Mouse (Mus musculus) embryonic facial prominence, embryonic 15.5 days (tissue): ENCODE data around the gene Alpk1. TPM values are rescaled to one million over a fixed set of nuclear protein-coding genes. Genes with fewer than 3 reads are reported as not detected.
A peak's percentile ranks its signal among the peaks of the same experiment; 100 is the strongest.

Source experiments
- ATAC-seq: fragments of 200-750 bp; cut with Nextera tagmentation; 2 replicates; pipeline ENCODE4 v1.8.0; 2017; ENCODE audit warnings: low read depth, moderate TSS enrichment; ENCODE audit not compliant: insufficient number of reproducible peaks, low FRiP score, low TSS enrichment
- H3K27ac ChIP-seq: fragments of 300-500 bp; sonication (generic); replicated peaks from 2 replicates; pipeline ENCODE4 v1.5.1; 2015; ENCODE audit warnings: mild to moderate bottlenecking, inconsistent platforms
- H3K27me3 ChIP-seq: fragments of 300-500 bp; sonication (generic); 2 replicates; pipeline ENCODE4 v1.6.1; 2015; ENCODE audit warnings: inconsistent platforms
- H3K36me3 ChIP-seq: fragments of 300-500 bp; sonication (generic); 2 replicates; pipeline ENCODE4 v1.6.1; 2015; ENCODE audit warnings: mild to moderate bottlenecking, inconsistent platforms
- H3K4me1 ChIP-seq: fragments of 300-500 bp; sonication (generic); 2 replicates; pipeline ENCODE4 v1.6.1; 2015; ENCODE audit warnings: inconsistent platforms
- H3K4me2 ChIP-seq: fragments of 300-500 bp; sonication (generic); replicated peaks from 2 replicates; pipeline ENCODE4 v1.6.1; 2015; ENCODE audit warnings: mild to moderate bottlenecking, inconsistent platforms
- H3K4me3 ChIP-seq: fragments of 300-500 bp; sonication (generic); replicated peaks from 2 replicates; pipeline ENCODE4 v1.5.1; 2015; ENCODE audit warnings: mild to moderate bottlenecking, inconsistent platforms
- H3K9ac ChIP-seq: fragments of 300-500 bp; sonication (generic); 2 replicates; pipeline ENCODE4 v1.6.1; 2015; ENCODE audit warnings: inconsistent platforms
- H3K9me3 ChIP-seq: fragments of 300-500 bp; sonication (generic); replicated peaks from 2 replicates; pipeline ENCODE4 v1.6.1; 2016; ENCODE audit warnings: inconsistent platforms
- WGBS: fragments of 180-500 bp; shearing (Covaris S2); methylation state at CpG from one replicate; pipeline ENCODE4 v1.1.7; 2015; 5-methylcytosine and 5-hydroxymethylcytosine counted together
- polyA plus RNA-seq: library from polyadenylated mRNA; unstranded; fragments of >200 nt; fragmentation: Nextera tagmentation; extraction: Ambion mirVana; gene quantifications from 2 replicates; pipeline ENCODE4 v1.2.1, GENCODE M21; 2015

The Alpk1 gene
- polyA plus RNA-seq, 1 experiment from 2014 or later, result 2.4 TPM

DNA sequence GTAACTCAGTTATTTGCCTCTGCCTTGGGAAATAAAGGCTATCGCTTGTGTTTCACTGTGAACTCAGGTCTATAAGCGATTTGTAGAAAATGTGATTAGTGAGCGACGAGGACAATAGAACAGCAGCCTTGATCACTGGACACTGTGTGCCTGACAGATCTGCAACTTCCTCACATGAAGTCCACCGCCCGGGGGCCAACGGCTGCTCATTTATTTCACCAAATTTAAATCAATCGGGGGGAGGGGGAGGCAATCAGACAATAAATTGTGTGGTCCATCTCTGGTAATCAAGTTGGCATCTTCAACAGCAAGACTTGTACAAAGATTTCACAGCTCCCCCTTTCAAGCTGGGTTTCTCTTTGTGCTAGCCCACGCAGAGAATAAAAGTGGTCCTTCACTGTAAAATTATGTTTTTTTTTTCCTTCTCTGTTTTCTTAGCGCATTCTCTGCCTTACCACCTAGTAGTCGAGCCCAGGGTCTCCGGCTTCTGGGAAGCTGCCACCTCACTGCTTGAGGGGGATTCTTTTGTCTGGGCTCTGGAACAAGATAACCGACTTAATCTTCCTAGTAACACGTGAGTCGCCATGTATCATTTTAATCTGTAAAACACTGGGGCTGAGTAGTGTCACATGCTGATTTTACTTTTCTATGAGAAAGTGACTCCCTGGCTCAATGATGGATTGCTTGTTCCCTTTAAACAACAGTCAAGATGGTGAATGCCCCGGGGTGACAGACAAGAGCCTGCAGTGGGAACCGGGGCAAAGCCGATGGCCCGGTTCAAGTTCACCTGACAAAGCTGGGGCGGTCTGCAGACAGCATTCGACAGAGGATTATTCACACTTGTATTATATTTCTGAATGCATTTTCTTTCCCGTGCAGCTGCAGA, 118.4 kb downstream of the Alpk1 start:
- Histone ChIP-seq H3K9ac (no peak overlapping the region), H3K4me3 (no peak overlapping the region), H3K27me3 (no peaks in the 10 kb centered on the region), H3K4me2 (no peak overlapping the region), H3K9me3 (no peaks in the 10 kb centered on the region), H3K27ac (no peak overlapping the region), H3K36me3 (no peaks in the 10 kb centered on the region), H3K4me1 (no peaks in the 10 kb centered on the region)
- no peak for ATAC-seq
- WGBS, result 54% methylated on average over 22 of the region's 22 CpGs

DNA sequence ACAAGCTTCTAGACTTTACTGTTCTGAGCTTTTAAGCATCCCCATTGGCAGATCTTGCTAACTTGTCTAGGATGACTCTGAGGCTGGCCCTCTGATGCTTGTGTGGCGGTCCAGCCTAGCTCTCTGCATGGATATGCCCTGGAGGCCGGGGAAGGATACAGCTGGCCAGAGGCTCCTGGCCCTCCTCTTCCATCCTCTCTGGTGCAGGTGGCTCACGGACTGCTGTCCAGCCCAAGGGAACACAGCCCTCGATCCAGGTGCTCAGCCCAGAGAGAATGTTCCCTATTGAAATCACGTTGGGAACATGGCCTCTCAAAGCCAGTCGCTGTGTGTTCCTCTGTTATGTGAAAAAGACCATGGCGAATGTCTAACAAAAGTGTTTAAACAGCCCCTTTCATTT, 119.6 kb downstream of the Alpk1 start:
- ATAC-seq, result no peak
- 69% methylated on average over 7 of the region's 7 CpGs for WGBS

DNA sequence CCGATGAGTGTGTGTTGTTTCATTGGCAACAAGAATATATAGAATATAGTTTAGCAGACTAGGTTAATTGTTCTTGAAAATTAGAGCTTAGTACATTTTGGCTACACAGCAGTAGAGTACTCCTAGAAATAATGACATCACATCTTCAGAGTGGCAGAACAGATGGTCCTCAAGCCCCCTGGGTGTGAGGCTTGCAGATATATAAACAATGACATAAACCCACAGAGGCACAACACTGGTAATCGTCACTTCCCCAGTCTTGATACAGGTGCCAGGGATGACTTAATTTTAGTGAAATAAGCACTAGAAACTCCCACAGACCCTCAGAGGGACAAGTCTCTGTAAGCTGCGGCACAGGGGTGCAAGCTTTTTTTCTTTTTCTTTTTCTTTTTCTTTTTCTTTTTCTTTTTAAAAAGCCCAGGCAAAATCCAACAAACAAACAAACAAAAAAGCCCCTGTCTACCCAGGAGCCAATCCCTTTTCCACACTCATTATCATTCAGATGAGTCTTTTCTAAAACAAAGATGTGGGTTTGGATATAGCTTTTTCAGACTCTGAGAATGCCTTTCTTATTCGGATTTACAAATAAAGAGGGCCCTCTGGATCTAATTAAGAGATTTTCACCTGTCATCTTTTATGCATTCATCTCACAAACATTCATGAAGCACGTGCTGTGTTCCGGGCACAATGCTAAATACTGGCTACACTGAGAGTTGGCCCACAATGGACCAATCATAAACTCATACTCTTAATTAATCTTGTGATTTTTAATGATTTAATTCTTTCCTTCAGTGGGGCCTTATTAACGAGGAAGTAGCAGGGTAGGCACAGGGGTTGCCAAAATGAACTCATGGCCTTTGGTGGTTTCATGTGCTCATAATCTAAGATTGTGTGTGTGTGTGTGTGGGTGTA, 128.3 kb downstream of the Alpk1 start:
- Histone ChIP-seq H3K9ac (no peak overlapping the region), H3K4me3 (no peak overlapping the region), H3K27ac (no peak overlapping the region), H3K4me1 (no peaks in the 10 kb centered on the region), H3K9me3 (no peaks in the 10 kb centered on the region), H3K27me3 (peaks cover 5% of the 10 kb centered on the region), H3K4me2 (no peak overlapping the region), H3K36me3 (no peaks in the 10 kb centered on the region)
- WGBS, result 47% methylated on average over 7 of the region's 7 CpGs
- no peak for ATAC-seq

More for the DNA sequence above, 119.6 kb downstream of the Alpk1 start:
- Histone ChIP-seq H3K27ac (no peak overlapping the region), H3K4me1 (no peaks in the 10 kb centered on the region), H3K4me2 (no peak overlapping the region), H3K9ac (no peak overlapping the region), H3K27me3 (no peaks in the 10 kb centered on the region), H3K4me3 (no peak overlapping the region), H3K9me3 (no peaks in the 10 kb centered on the region), H3K36me3 (no peaks in the 10 kb centered on the region)

DNA sequence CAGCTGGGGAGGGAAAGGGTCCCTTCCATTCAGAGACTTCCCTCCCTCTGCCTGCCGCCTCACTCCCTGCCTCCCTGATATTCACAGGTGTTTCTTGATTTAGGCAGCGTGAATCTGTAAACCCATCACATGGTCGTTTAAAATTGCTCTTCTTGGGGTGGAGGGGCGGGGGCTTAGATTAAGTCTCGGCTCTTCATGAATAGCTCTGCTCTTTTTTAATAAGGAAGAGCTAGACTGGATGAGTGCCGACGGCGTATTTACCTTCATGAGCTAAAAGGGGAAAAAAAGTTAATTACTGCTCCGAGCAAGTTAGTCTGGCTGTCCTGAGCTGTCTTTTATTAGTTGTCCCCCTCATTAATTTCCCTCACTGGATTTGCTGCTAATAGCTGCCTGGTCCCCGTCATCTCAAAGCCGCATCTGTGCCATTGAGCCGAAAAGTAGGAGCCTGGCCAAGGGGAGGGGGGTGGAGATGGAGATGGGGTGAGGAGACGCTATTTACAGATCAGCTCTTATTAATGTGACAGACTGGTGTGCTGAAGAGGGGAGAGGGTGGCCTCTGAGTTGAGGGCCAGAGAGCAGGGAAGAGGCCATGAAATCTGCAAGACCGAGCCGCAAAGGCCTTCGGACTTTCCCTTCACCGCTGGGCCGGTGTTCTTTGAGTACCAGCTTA, 134.0 kb downstream of the Alpk1 start:
- Histone ChIP-seq H3K9me3 (no peaks in the 10 kb centered on the region), H3K36me3 (no peaks in the 10 kb centered on the region), H3K9ac (no peak overlapping the region), H3K27me3 (peaks cover 55% of the 10 kb centered on the region), H3K4me2 (no peak overlapping the region), H3K4me3 (no peak overlapping the region), H3K27ac (no peak overlapping the region), H3K4me1 (peaks cover under 1% of the 10 kb centered on the region; the same call in 1 of the 2 replicates)
- no peak for ATAC-seq
- 50% methylated on average over 18 of the region's 18 CpGs for WGBS

DNA sequence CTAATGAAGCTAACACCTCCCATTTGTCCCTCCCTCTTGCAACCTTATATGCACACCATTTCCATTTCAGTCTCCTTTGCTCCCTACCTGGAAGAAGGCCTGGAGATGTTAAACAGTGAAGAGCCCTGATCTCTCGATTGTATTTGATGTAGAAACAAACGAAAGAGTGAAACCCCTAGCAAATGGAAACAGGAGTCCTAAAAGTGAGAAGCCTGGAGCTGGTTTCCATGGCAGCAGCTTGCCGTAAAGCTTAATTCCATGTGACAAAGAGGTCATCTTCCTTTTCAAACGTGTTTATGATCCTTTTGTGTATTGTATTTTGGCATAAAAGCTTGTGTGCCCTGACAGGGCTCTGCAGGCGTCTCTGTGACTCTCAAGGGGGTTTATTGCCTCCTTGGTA, 138.1 kb downstream of the Alpk1 start:
- H3K4me1 ChIP-seq, result peaks cover 13% of the 10 kb centered on the region; the same call in 1 of the 2 replicates
- 9% methylated on average over 5 of the region's 5 CpGs for WGBS
- ATAC-seq, result no peak

DNA sequence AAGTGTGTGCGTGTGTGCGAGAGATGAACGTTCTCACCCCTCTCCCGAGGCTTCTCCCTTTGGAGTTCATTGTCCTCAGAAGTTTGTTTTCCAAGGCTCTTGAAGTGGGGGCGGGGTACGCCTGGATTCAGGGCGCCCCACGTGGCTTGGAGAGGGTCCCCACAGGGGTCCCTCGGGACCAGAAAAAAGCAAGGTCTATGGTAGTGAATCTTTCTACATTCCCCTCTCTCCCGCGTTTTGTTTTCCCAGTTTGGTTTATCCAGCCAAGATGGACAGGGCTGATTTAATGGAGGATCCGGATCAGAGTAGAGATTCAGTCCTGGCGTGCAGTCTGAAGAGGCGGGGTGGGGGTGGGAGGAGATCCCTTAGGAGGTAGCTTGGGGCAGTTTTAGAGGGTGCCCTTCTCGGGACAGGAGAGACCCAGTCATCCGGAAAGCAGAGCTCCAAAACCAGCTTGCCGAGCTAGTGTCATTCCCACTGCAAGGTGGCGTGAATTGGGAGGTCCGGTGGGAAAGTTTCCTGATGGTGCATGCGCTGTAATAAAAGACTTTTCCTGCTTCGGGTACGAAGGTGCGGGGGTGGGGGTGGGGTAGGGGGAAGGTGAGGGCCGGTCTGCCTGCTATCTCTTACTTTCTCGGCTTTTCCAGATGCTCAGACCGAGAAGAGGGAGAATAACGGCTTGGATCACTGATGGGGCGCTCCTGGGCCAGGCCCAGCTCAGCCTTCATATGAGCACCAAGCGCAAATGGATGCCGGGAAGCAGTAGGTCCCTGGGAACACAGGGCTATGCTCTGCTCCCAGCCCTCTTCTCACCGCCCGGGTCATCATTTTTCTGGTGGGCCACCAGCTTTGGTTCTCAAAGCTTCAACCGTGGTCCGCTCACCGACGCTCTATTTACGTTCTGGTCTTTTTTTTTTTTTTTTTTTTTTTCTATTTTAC, 139.3 kb downstream of the Alpk1 start:
- Histone ChIP-seq H3K36me3 (no peaks in the 10 kb centered on the region), H3K4me3 (no peak overlapping the region), H3K9me3 (no peaks in the 10 kb centered on the region), H3K4me1 (peaks cover 13% of the 10 kb centered on the region; the same call in 1 of the 2 replicates), H3K9ac (no peak overlapping the region), H3K27ac (no peak overlapping the region), H3K27me3 (peaks cover 89% of the 10 kb centered on the region), H3K4me2 (peak overlapping the region; percentile 12; the same call in 1 of the 2 replicates)
- no peak for ATAC-seq
- WGBS, result 3% methylated on average over 37 of the region's 37 CpGs

More for the DNA sequence above, 138.1 kb downstream of the Alpk1 start:
- Histone ChIP-seq H3K9me3 (no peaks in the 10 kb centered on the region), H3K9ac (no peak overlapping the region), H3K36me3 (no peaks in the 10 kb centered on the region), H3K27me3 (peaks cover 90% of the 10 kb centered on the region), H3K27ac (no peak overlapping the region), H3K4me2 (no peak overlapping the region), H3K4me3 (no peak overlapping the region)

DNA sequence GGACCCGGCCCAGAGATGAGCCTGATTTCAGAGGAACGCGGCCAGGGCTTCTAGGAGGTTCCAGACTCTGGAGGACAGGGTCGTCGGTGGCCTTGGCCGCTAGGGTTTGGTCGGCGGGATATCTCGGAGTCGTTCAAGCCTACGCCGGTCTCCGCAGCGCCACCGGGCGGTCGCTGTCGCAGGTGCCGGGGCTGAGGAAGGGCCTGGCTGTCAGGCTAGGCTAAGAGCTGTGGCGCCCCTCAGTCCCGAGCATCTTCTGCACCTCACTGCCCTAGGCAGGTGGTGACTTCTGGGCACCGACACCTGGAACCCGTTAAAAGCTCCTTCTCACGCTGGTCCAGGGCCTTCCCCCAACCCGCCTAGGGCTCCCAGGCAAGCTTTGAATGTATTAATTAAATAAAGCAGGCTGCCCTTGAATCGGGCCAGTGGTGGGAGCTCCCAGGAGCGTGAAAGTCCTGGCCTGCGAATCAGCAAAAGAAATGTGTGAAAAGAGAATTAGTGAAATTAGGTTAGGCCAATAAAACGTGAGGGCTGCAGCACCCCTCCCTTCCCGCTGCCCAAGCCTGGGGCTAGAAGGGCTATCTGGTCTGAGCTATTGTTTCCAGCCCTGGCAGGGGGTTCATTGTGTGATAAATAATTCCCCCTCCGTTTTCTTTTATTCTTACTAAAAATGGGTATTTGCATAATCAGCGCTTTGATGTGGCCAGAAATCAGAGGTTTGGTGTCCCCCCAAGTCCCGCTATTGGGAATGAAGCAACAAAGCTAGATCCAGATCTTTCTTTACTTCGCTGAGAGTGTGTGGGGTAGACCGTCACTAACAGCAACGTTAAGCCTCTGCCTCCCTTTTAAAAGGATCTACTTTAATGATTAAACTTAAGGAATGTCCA, 140.2 kb downstream of the Alpk1 start:
- no peak overlapping the region for H3K9ac ChIP-seq
- H3K27ac ChIP-seq, result no peak overlapping the region
- no peaks in the 10 kb centered on the region for H3K36me3 ChIP-seq
- no peak for ATAC-seq
- no peak overlapping the region; the same call in 1 of the 2 replicates for H3K4me2 ChIP-seq
- peaks cover 13% of the 10 kb centered on the region; the same call in 1 of the 2 replicates for H3K4me1 ChIP-seq
- 3% methylated on average over 36 of the region's 36 CpGs for WGBS
- peaks cover 89% of the 10 kb centered on the region for H3K27me3 ChIP-seq
- H3K9me3 ChIP-seq, result no peaks in the 10 kb centered on the region
- H3K4me3 ChIP-seq, result no peak overlapping the region

DNA sequence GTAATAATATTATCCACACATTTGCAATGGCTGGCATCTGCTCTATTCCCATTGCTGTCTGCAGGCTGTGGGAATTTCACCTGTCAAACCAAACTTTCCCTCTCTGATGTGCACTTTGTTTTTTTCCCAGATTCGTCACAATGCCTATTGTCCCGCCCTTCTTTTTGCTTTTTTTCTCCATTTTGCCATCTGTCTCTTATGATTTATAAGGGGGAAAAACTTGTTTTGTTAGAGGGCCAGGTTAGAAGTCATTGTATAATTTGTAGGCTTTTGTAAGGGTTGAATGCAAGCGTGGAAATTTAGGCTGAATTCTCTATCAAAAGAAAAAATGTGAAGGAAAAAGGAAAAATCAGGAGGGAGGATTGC, 145.4 kb downstream of the Alpk1 start:
- WGBS, result 11% methylated on average over 3 of the region's 3 CpGs
- no peak overlapping the region for H3K27ac ChIP-seq
- no peak for ATAC-seq
- peaks cover 94% of the 10 kb centered on the region for H3K27me3 ChIP-seq
- H3K4me2 ChIP-seq, result no peak overlapping the region
- no peaks in the 10 kb centered on the region for H3K9me3 ChIP-seq
- H3K36me3 ChIP-seq, result no peaks in the 10 kb centered on the region
- no peak overlapping the region for H3K9ac ChIP-seq
- H3K4me1 ChIP-seq, result peaks cover 30% of the 10 kb centered on the region
- H3K4me3 ChIP-seq, result no peak overlapping the region

DNA sequence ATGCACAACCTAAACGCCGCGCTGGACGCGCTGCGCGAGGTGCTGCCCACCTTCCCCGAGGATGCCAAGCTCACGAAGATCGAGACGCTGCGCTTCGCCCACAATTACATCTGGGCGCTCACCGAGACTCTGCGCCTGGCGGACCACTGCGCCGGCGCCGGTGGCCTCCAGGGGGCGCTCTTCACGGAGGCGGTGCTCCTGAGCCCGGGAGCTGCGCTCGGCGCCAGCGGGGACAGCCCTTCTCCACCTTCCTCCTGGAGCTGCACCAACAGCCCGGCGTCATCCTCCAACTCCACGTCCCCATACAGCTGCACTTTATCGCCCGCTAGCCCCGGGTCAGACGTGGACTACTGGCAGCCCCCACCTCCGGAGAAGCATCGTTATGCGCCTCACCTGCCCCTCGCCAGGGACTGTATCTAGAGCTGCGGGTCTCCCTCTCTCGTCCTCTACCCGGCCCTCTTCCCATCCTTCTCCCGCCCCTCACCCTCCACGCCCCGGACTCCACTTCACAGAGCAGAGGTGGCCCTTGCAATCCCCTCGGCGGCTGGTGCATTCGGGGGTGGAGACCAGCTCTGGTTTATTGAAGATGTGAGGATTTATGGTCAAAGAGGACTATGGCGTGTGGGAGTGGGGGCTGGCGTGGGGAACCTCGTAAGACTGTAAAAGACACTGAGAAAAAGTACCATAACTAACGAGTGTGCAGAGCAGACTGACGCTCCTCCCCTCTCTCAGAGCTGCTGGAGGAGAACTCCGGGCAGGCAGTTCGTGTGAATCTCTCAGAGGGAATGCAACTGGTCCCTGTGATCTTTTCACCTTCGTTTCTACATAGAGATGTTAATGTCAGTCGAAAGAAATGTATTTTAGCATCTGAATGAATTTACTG, 146.0 kb downstream of the Alpk1 start:
- Histone ChIP-seq H3K27ac (no peak overlapping the region), H3K9me3 (no peaks in the 10 kb centered on the region), H3K4me3 (peak overlapping the region; percentile 46), H3K27me3 (peaks cover 93% of the 10 kb centered on the region), H3K4me1 (peaks cover 27% of the 10 kb centered on the region), H3K9ac (no peak overlapping the region), H3K36me3 (no peaks in the 10 kb centered on the region), H3K4me2 (peak overlapping the region; percentile 79)
- under 1% methylated on average over 58 of the region's 58 CpGs for WGBS
- peak; percentile 82 for ATAC-seq
